Mouse (Mus musculus): ENCODE results near the gene Uqcrh. TPM values are rescaled to one million over a fixed set of nuclear protein-coding genes. Genes with fewer than 3 reads are reported as not detected.

The Uqcrh gene
- total and polyA plus RNA-seq, 2 experiments from 2014 or later, result 271 to 414 TPM

DNA sequence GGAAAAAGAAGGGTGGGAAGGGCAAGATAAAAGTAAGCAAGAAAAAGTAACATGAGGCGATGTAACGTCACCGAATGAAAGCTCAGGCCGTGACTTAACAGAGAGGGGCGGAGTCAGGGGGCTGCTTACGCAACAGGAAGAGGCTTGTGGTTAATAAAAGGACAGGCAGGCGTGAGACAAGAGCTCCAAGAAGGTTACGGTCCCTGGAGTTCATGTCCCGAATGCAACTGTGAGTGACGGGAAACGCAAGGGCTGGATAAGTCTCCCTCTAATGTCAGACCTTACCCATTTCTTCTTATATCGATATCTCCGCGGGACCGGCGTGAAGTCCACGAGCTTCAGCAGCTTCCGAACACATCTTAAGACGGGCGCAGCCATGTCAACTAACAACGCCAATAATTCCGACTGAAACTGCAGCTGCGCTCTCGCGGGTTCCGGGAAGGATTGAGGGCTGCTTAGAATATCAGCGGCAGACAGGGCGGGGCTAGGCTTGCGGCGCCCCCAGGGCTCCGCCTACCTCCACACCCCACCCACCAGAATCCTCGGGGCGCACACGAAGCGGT, 21.4 kb downstream of the Uqcrh start, which contains the start of gene Nsun4:
Gene Nsun4, minus strand, starts transcription at position 478 of the 563 bp plus-strand sequence.
- peak; percentile 98 for ATAC-seq

DNA sequence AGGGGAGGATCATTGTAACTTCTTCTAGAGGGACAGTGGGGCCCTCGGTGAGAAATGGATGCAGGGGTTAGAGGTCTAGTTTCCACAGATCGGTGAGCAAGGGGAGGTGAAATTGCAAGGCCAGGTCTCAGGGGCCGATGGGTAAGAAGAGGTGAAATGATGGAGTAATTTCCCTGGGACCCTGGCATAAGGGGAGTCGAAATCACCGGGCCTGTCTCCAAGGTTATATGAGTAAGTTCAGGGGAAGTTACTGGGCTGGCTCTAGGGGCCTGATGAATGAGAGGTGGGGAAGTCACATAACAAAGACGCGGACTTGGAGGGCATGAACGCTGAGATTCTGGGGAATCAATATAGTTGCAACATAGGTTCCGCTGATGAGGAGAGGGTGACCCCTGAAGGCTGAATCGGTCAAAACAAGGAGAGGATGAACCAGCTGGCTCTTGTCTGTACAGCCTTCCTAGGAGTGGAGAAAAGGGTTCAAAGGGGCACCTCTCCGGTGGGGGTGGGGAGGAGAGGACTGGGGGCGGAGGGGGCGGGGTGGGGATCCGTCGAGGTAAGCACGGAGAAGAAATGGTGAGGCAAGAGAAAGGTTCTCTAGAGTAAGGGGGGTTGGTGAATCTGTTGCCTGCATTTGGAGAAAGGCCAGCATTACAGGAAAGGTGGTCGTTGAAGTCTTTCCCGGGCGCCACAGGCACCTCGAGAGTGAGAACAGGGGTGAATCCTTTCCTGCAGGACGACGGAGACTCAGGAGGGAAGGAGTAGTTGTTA, 22.2 kb downstream of the Uqcrh start:
- Histone ChIP-seq H3K27ac (ENCODE audit: low read depth, low read length) (peak overlapping the region; percentile 83), H3K4me3 (ENCODE audit: low read depth, low read length) (peak overlapping the region; percentile 53), H3K4me2 (ENCODE audit: low read depth) (peak overlapping the region; percentile 57), H3K27me3 (ENCODE audit: insufficient read depth, low read length) (no peaks in the 10 kb centered on the region), H3K36me3 (ENCODE audit: insufficient read depth) (no peaks in the 10 kb centered on the region), H3K9ac (peak overlapping the region; percentile 51), H3K9me3 (ENCODE audit: low read length) (no peaks in the 10 kb centered on the region), H3K4me1 (ENCODE audit: insufficient read depth) (peaks cover 3% of the 10 kb centered on the region; the same call in 1 of the 2 replicates)
- DNase-seq (peak; percentile 20), ATAC-seq (no peak)
- peak; percentile 45 for TF ChIP-seq CTCF (IDR thresholded peaks at IDR 0.05; ENCODE audit: low read depth)
- 8% methylated on average over 22 of the region's 22 CpGs for WGBS

More for the DNA sequence above, 21.4 kb downstream of the Uqcrh start, which contains the start of gene Nsun4:
- peak within 1 kb of the TSS; percentile 83 for H3K27ac ChIP-seq (ENCODE audit: low read depth, low read length)
- no peaks in the 10 kb centered on the region for H3K36me3 ChIP-seq (ENCODE audit: insufficient read depth)
- H3K9me3 ChIP-seq (ENCODE audit: low read length), result no peaks in the 10 kb centered on the region
- TF ChIP-seq CTCF (IDR thresholded peaks at IDR 0.05; ENCODE audit: low read depth), result no peak; the same call in 1 of the 2 replicates
- peak within 1 kb of the TSS; percentile 57 for H3K4me2 ChIP-seq (ENCODE audit: low read depth)
- no peaks in the 10 kb centered on the region for H3K27me3 ChIP-seq (ENCODE audit: insufficient read depth, low read length)
- peak; percentile 94 for DNase-seq
- H3K4me1 ChIP-seq (ENCODE audit: insufficient read depth), result peaks cover 3% of the 10 kb centered on the region; the same call in 1 of the 2 replicates
- peak within 1 kb of the TSS; percentile 51 for H3K9ac ChIP-seq
- peak within 1 kb of the TSS; percentile 53 for H3K4me3 ChIP-seq (ENCODE audit: low read depth, low read length)
- under 1% methylated on average over 34 of the region's 35 CpGs for WGBS

DNA sequence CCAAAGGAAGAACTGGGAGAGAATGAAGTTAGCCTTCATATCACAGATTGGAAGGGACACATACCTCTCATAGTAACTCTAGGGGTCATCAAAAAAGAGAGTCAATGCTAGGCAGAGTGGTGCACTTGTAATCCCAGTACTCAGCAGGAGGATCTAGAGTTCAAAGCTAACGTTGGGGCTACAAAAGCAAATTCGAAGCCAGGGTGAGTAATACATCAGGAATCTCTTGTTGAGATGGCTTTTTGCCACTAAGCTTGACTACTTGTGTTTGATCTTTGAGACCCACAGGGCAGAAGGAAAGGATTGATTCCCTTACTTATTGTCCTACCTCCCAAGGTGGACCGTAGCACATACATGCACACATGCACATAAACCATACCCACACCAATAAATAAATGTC, 25.7 kb downstream of the Uqcrh start:
- H3K36me3 ChIP-seq (ENCODE audit: insufficient read depth), result no peaks in the 10 kb centered on the region
- DNase-seq (no peak), ATAC-seq (no peak)
- H3K9ac ChIP-seq, result no peak overlapping the region
- H3K4me2 ChIP-seq (ENCODE audit: low read depth), result no peak overlapping the region
- 81% methylated on average over 3 of the region's 3 CpGs for WGBS
- peaks cover 3% of the 10 kb centered on the region; the same call in 1 of the 2 replicates for H3K4me1 ChIP-seq (ENCODE audit: insufficient read depth)
- H3K9me3 ChIP-seq (ENCODE audit: low read length), result no peaks in the 10 kb centered on the region
- H3K4me3 ChIP-seq (ENCODE audit: low read depth, low read length), result no peak overlapping the region
- H3K27ac ChIP-seq (ENCODE audit: low read depth, low read length), result no peak overlapping the region
- H3K27me3 ChIP-seq (ENCODE audit: insufficient read depth, low read length), result no peaks in the 10 kb centered on the region
- no peak for TF ChIP-seq CTCF (IDR thresholded peaks at IDR 0.05; ENCODE audit: low read depth)

DNA sequence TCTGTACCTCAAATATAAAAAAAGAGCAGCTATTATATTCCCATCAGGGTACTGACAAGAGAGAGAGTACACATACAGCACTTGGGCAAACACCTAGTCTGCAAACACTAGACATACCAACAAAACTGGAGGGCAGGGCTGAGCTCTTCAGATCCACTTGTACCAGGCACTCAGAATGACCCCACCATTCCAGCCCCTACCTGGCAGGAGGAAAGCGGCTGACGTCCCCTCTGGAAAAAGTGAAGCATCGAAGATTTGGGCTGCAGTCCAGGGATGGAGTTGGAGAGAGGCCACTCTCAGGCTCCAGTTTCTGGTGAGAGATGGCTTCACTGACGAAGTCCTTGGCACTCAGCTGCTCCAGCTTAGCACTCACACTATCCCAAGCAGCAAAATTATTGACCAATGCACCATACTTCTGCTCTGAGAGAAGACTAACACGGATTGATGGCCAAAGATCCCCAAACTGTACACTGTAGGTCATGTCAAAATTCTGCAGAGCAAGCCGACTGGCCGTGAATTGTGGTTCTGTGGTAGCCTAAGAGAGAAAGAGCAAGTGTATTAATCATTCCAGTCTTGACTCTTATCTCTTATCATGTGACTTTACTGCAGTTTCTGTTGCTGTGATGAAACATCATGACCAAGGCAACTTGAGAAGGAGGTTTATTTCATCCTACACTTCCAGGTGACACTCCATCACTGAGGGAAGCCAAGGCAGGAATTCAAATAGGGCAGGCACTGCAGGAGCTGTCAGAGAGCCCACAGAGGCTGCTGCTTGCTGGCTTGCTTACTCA, 26.5 kb downstream of the Uqcrh start:
- Histone ChIP-seq H3K4me2 (ENCODE audit: low read depth) (no peak overlapping the region), H3K4me1 (ENCODE audit: insufficient read depth) (peaks cover 3% of the 10 kb centered on the region; the same call in 1 of the 2 replicates), H3K4me3 (ENCODE audit: low read depth, low read length) (no peak overlapping the region), H3K9ac (no peak overlapping the region), H3K36me3 (ENCODE audit: insufficient read depth) (no peaks in the 10 kb centered on the region), H3K9me3 (ENCODE audit: low read length) (no peaks in the 10 kb centered on the region), H3K27me3 (ENCODE audit: insufficient read depth, low read length) (no peaks in the 10 kb centered on the region), H3K27ac (ENCODE audit: low read depth, low read length) (no peak overlapping the region)
- WGBS, result 73% methylated on average over 7 of the region's 7 CpGs
- DNase-seq, result no peak
- no peak for TF ChIP-seq CTCF (IDR thresholded peaks at IDR 0.05; ENCODE audit: low read depth)
- no peak for ATAC-seq

DNA sequence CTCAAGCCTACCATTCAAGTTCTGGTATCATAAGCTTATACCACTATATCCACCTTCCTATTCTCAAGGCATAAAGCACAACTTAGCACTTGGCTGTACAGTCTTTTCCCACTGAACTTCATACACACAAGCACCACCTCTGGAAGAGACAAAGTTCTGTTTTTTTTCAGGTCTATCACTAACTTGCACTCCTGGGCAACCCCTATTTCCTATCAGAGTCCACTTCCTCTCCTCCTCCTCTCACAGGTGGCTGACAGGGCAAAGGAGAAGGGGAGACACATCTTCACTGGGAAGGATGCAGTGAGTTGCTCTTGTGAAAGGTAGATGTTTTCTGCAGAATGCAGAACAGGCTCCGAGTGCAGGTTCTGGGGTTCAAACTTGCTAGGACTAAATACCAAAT, 27.2 kb downstream of the Uqcrh start:
- Histone ChIP-seq H3K4me3 (ENCODE audit: low read depth, low read length) (no peak overlapping the region), H3K9ac (no peak overlapping the region), H3K27ac (ENCODE audit: low read depth, low read length) (no peak overlapping the region), H3K27me3 (ENCODE audit: insufficient read depth, low read length) (no peaks in the 10 kb centered on the region), H3K36me3 (ENCODE audit: insufficient read depth) (no peaks in the 10 kb centered on the region), H3K4me1 (ENCODE audit: insufficient read depth) (peaks cover 2% of the 10 kb centered on the region; the same call in 1 of the 2 replicates), H3K4me2 (ENCODE audit: low read depth) (no peak overlapping the region), H3K9me3 (ENCODE audit: low read length) (no peaks in the 10 kb centered on the region)
- WGBS, result 95% methylated on average over 1 of the region's 1 CpGs
- no peak for TF ChIP-seq CTCF (IDR thresholded peaks at IDR 0.05; ENCODE audit: low read depth)
- no peak for ATAC-seq
- DNase-seq, result no peak

DNA sequence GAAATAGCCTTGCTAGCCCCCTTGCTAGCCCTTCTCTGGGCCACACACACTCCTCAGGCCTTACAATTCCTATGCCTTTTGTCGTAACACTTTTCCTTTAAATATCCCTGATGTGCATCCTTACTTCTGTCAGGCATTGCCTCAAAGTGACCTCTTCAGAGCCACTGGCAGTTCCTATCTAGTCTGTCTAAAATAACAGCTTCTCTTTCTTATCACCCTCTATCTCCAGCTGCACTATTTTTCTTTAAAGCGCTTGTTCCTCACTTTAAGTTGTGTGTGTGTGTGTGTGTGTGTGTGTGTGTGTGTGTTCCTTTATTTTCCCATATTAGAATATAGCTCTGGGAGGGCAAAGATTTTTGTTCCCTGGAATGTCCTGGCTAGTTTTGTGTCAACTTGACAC, 28.3 kb downstream of the Uqcrh start:
- no peak for TF ChIP-seq CTCF (IDR thresholded peaks at IDR 0.05; ENCODE audit: low read depth)
- Histone ChIP-seq H3K4me1 (ENCODE audit: insufficient read depth) (no peaks in the 10 kb centered on the region), H3K27ac (ENCODE audit: low read depth, low read length) (no peak overlapping the region), H3K27me3 (ENCODE audit: insufficient read depth, low read length) (no peaks in the 10 kb centered on the region), H3K9me3 (ENCODE audit: low read length) (no peaks in the 10 kb centered on the region), H3K36me3 (ENCODE audit: insufficient read depth) (no peaks in the 10 kb centered on the region), H3K4me3 (ENCODE audit: low read depth, low read length) (no peak overlapping the region), H3K4me2 (ENCODE audit: low read depth) (no peak overlapping the region), H3K9ac (no peak overlapping the region)
- ATAC-seq (no peak), DNase-seq (no peak)
- 97% methylated on average over 2 of the region's 2 CpGs for WGBS
